Mouse (Mus musculus) retina, embryonic 14.5 days (tissue): ENCODE measurements around the gene Hipk3.

Experiments used
- DNase-seq: peaks from one replicate; pipeline ENCODE4 v3.0.0-alpha.2; 2015; ENCODE audit warnings: low spot score

Hipk3 gene

DNA sequence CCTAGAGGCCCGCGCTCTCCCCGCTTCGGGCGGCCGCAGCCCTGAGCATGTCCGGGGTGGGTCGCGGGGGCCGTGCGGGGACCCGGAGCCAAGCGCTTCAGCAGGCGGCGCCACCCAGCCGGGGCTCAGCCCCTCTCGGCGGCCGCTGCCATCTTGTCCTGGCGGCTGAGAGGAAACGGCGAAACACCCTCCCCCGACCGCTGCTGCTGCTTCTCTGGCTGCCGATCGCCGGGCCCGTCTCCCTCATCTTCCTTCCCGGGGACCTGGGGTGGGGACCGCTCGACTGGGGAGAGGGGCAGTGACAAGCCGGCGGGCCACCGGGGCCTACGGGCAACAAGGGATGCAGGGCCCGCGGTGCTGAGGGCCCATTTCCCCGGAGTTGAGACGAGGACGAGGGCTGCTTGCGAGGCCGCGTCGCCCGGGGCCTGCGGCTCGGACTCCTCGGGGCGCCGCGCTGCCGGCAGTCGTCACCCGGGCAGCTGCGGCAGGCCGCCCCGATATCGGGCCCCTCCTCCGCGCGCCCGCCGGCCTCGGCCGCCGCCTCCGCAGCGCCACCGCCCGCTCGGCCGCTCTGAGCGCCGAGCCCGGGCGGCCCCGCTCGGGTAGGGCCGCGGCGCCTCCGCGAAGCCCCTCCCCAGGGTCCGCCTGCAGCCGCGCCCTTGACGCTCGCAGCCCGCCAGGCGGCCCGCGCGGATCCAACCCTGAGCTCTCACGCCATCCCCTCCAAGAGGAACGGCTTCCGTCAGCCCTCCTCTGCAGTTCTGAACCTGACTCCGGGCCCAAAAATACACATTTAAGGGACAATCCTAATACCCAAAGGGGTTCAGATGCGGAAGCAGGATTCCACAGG is at the start of gene Hipk3:
TSS of gene Hipk3 (minus strand) at position 496 of the 850 bp plus-strand sequence.
- peak; percentile 85 for DNase-seq

DNA sequence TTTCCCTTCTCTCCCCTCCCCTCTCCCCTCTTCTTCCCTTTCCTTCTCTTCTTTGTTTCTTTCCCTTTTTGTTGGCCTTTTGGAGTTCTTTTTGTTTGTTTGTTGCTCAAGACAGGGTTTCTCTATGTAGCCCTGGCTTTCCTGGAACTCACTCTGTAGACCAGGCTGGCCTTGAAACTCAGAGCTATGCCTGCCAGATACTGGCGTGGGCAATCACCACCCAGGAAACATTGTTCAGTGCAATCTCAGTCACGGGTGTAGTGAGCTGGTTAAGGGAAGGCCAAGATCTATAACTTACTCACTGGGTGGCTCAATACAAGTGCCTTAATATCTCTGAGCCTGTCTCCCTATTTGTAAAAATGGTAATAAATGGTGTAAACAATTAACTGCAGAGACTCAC is 46.0 kb upstream of the Hipk3 start:
- DNase-seq: no peak

DNA sequence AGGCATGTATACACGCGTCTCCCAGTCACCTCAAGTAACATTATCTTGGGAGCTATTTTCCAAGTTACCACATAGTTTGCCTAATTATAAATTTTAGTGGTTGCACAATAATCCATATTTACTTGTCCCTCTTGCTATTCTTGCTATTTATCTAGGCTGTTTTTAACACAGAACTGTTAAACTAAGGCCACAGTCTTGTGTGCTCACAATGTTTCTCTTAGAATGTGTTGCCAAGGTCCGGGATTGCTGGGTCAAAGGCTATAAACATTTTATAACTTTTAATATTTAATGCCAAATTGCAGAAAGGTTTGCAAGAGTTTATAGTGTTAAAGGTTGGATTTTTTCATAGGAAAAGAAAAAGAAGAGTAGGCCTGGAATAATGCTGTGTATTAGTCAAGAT is 40.5 kb upstream of the Hipk3 start:
- no peak for DNase-seq

- DNase-seq: no peak
Observed at GRCm38 (mm10) chr2:104532548-104532947, 38.3 kb upstream of the Hipk3 start.

GRCm38 (mm10) chr2:104526559-104526958 is 32.3 kb upstream of the Hipk3 start:
- DNase-seq: no peak

DNA sequence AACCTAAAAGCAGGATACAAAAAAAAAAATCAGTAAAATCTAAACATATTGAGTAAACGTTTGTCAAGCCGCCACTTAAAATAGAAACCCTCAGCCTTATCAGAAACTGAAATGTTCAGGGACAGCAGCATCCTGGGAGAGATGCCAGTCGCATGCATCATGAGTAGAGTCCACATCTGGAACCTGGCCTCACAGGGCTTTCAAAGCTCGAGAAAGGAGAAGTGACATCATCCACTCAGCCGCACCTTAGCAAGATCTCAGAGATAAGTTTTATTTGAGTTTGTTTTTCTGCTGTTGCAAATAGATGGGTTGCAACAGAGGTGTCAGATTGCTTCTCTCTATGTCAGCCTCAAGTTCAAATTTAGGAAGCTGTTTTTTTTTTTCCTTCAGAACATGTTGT is 31.3 kb upstream of the Hipk3 start:
- no peak for DNase-seq

DNA sequence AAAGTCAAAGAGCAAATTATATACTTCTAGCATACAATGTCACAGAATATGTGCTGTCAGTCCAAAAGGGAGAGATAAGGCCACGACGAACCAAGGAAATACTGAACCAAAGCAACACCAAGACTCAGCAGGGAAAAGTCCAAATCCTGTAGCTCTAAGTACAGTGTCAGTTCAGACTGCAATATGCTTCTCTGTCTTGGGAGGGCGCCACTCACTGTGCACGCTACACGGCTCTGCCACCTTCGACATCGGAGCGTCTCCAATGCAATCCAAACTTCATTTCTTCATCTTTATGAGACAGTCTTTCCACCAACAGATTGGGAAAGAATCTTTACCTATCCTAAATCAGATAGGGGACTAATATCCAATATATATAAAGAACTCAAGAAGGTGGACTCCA is 17.4 kb upstream of the Hipk3 start:
- DNase-seq: no peak

DNA sequence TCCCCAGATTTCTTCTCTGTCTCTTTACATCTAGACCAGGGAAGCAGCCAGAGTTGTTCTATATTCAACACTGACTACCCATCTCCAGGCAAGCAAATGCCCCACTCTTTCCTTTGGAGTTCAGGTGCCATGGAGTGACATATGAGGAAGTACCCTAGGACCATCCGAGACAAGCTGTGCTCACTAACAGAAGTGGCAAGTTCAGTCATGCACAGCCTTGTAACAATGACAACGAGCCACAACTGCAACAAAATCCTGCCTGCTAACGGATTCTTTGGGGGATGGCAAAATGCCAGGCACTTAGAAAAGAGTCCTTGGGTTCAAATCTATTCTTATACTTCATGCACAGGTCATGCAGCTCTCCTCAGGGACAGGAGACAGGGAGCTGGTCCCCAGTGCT is 8.1 kb upstream of the Hipk3 start:
- DNase-seq: no peak

DNA sequence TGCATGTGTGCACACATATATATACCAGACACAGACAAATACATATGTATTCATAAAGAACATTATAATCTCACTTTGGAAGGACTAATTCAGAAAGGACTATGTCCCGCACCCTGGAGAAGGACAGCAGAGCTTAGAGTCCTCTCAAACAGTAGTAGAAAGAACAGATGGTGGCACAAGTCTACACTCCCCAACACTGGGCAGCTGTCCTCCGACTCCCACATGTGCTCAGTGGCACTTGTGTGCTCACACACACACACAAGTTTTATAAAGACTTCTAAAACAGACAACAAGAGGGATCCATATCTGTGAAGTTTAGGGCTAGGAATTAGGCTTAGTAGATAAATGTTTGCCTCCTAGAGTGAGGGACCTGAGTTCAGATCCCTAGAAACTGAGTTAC is 6.8 kb upstream of the Hipk3 start:
- DNase-seq: no peak

DNA sequence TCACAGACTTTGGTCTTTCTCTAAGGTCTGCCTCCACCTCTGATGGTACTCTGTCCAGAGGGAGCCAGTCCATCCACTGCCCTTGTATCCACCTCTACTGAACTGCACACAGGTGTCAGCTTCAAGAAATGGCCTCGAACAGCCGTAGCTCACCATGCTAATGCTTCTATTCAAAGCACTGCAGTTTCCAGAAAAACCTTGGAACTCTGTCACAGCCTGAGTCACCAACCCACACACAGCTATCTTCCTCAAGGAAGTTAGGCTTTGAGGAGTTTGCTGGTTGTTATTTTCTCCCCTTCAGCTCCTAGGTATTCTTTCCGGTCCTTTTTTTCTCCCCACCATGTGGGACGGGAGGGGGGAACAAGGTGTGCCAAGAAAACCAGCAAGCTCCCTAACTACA is 3.5 kb upstream of the Hipk3 start:
- no peak for DNase-seq

GRCm38 (mm10) chr2:104497231-104497630 is 3.0 kb upstream of the Hipk3 start:
- no peak for DNase-seq

GRCm38 (mm10) chr2:104496206-104496605 is 2.0 kb upstream of the Hipk3 start:
- DNase-seq: no peak

GRCm38 (mm10) chr2:104494801-104495185 is 547 bp upstream of the Hipk3 start:
- DNase-seq: no peak

DNA sequence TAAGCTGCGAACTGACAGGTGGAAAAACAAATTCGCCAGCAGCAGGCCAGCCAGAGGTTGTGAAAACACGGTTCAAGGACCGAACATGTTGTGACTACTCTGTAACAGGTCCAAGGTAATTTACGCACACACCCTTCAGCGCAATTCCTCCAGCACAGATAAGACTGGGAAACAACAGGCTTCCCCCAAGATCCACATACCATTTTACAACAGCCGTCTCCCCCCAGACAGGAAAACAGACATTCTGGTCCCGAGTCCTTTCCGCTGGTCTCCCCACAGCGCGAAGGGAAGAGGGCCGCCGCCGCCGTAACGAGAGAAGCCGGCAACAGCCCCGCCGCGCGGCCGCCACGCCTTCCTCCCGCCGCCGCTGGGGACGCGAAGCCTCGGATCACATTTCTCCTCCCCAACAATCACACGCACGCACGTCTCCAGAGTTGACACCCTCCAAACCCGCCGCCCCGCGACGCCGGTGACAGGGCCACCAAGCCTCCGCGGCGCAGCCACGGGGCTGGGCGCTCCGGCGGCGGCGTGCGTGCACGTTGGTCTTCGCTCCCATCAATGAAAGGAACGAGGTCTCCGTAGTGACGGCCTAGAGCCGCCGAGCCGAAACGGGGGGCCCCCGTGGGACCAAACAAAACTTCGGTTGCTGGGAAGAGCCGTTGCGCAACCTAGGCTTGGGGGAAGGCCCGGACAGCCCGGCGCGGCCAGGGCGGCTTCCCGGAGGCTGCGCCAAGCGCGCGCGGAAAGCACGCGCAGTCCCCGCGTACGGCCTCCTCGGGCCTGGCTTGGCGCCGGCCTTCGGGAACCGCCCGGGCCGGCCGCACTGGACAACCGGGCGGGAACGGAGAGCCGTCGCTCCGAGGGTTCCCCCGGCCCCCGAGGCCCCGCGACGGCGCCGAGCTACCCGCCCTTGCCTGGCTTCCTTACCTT is 960 bp downstream of the Hipk3 start:
- DNase-seq: peak; percentile 78

DNA sequence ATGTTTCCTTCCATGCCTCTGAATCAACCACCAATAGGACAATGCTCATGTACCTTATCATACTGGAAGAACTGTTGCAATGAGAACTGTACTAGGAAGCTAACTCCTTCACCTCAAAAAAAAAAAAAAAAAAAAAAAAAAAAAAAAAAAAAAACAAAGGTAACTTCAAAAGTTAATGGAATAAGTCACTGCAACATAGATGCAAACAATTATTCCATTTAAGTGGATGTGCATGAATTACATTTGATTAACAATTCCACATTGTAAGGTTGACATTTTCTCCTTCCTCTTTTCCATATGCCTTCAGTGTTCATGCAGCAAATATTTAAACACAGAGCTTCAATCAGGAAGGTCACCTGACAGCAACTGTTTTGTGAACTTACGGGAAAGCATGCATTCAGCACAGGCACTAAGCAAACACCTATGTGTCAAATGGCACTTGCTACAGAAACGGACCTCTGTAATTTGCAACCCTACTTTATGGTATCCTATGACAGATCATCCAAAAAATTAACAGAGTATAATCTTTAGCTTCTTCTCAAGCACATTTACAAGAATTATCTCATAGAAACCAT is 2.9 kb downstream of the Hipk3 start:
- no peak for DNase-seq

DNA sequence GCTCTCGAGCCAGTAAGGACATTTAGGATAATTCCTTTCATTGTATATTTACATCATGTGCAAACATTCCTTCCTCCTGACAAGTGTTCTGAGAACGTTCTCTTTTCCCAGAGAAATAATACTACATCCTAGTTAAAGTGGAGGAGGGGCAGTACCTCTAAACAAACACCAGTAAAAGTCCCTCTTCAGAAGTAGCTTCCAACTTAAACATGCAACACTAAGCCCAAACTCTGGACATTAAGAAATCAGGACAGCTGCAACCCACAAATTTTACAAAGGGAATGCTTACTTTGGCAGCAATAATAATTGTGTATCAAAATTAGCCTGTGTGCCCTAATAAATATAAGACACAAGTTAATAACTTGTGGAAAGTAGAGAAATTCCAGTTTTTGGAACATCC is 3.5 kb downstream of the Hipk3 start:
- no peak for DNase-seq

DNA sequence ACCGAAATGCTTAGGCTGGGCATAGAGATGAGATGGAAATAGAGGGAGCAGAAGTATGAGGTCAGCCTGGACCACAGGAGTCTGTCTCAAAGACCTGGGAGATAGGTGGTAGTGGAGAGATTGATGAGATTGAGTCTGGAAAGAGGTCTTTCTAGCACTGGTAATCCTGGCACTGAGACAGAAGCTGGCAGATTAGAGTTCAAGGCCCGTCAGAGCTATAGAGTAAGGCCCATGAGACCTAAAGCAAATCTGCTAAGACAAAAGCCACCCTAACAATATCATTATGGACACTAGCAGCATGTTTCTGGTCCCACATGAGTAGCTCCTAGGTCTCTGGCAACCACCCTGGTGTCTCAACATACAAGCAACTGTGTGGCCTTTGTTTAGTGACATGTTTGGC is 4.4 kb downstream of the Hipk3 start:
- no peak for DNase-seq

DNA sequence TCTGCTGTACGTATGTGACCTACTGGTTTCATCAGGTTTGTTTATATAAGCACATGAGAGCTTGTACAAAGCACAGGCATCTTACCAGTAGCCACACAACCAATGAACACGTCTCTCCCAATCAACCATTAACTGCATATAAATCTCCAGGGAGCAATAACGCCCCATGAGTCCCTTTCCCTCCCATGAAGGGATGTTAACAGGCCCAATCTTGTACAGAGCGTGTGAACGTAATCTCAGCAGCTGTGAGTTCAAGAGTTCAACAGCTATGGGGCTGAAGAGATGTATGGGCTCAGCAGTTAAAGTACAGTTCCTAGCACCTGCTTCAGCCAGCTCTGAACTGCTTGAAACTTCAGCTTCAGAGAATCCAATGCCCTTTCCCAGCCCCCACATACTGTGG is 9.8 kb downstream of the Hipk3 start:
- DNase-seq: no peak

DNA sequence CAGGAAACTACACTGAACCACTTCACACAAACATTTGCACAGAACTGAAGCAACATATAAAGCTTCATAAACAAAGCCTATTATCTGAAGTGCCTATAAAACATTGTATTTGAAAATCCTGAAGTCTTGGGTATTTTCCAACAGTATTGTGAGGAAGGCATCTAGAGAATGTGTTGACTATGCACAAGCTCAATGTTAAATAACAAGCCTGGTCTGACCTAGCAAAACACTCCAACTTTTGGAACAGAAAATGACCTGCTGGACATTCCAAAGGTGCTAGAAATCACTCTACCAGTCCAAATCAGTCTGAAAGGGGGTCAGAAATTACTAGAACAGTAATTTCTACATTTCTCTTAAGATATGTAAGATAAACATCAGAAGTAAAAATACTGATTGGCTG is 12.1 kb downstream of the Hipk3 start:
- DNase-seq: no peak

- no peak for DNase-seq
Observed at GRCm38 (mm10) chr2:104479054-104479453, 15.2 kb downstream of the Hipk3 start.

DNA sequence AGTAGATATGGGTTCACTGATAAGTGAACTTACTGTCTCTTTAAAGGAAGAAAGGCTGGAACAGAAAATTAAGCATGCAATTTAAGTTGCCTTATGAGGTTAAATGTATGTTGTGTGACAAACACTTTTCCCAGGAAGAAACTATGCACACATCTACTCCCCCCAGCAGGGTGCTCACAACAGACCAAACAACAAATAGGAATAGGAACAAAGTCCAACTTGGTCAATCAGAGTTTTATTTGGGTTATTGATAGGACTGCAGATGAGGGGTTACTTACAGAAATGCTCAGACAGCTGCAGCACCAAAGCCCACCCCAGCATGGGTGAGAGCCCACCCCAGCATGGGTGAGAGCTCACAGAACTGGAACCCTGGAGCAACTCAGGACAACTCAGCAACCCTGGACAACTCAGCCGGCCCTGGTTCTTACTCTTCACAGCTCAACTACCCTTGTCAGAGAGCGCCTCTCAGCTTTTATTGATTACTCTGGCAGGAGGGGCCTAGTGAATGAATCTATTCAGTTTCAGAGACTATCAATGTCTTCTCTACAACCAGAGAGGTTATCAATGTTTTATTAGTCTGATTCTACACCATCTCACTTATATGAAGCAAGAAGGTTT is 16.7 kb downstream of the Hipk3 start:
- DNase-seq: no peak

DNA sequence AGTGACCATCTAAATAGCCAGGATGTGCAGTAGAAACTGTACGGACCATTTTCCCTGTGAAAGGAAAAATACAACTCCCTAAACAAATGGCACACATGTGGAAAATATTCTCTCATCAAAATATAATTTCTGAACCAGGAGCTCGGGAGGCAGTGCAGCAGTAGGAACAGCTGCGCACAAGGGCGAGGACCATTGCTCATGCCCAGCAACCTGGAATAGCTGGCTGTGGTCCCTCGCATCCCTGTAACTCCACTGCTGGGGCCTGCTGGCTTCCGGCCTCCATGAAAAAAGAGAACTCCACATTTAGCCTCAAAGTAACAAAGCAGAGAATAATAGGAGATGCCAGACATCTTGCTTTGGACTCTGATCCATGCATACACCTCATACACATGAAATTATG is 22.2 kb downstream of the Hipk3 start:
- no peak for DNase-seq
